Comparison of ENCODE assay signal across 10 mouse cellular contexts in the genomic region with DNA sequence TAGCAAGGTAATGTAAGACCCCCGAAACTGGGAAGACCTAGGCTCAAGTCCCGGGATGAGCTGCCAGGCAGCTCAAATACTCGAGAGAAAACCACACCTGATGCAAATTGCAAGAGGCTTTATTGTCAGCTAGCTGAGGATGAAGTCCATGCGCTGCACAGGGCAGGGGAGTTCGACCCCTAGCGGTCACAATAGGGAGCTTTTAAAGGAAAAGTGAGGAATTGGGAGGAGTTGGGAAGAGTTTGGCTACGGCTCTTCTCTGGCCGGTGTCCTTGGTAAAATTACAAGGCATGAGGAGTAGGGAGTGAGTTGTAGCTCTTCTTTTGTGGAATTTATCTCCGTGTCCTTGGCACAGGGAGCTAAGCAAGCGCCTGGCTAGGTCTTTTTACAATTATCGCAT. TPM values are rescaled to one million over a fixed set of nuclear protein-coding genes. Genes with fewer than 3 reads are reported as not detected.
DNase-seq lines count a peak whose midpoint lies in the region; ATAC-seq and TF ChIP-seq lines count a peak whose summit lies in the region.
"Had no signal": no experiment of that assay in that cellular context is flagged by ENCODE, and none has a peak within 500 bp of the region (broad histone marks: within the 10 kb centered on the region; RNA-seq: fewer than 3 reads in every experiment).

No protein-coding gene starts in this region.

- H3K27ac ChIP-seq in hindbrain, embryonic 11.5 days (ENCODE audit: low read depth, low read length), result no peak overlapping the region
- H3K27ac ChIP-seq in hindbrain, embryonic 12.5 days, result no peak overlapping the region
- H3K27ac ChIP-seq in cortical plate, adult 2 months (ENCODE audit: insufficient read depth, low read length), result no peak overlapping the region
- H3K27ac ChIP-seq in liver, postnatal 0 days (ENCODE audit: low read depth), result no peak overlapping the region
- H3K27ac ChIP-seq in midbrain, embryonic 13.5 days, result no peak overlapping the region
- H3K27ac ChIP-seq: midbrain, embryonic 12.5 days had no signal

- 44% methylated on average over 11 of the region's 11 CpGs for WGBS in hindbrain, embryonic 11.5 days
- WGBS in hindbrain, embryonic 12.5 days, result 37% methylated on average over 11 of the region's 11 CpGs
- 49% methylated on average over 11 of the region's 11 CpGs for WGBS in liver, postnatal 0 days (ENCODE audit: insufficient replicate concordance)
- WGBS in midbrain, embryonic 13.5 days, result 43% methylated on average over 11 of the region's 11 CpGs

- TF ChIP-seq EP300 in liver, postnatal 0 days (IDR thresholded peaks at IDR 0.05; ENCODE audit: low read depth), result no peak

- H3K9me3 ChIP-seq in hindbrain, embryonic 11.5 days (ENCODE audit: control insufficient read depth, low read length), result no peaks in the 10 kb centered on the region
- H3K9me3 ChIP-seq in hindbrain, embryonic 12.5 days (replicated peaks), result no peaks in the 10 kb centered on the region
- no peaks in the 10 kb centered on the region for H3K9me3 ChIP-seq in liver, postnatal 0 days (ENCODE audit: low read length)
- no peaks in the 10 kb centered on the region for H3K9me3 ChIP-seq in midbrain, embryonic 13.5 days
- H3K9me3 ChIP-seq: midbrain, embryonic 12.5 days had no signal

- H3K4me1 ChIP-seq in hindbrain, embryonic 11.5 days (replicated peaks; ENCODE audit: control insufficient read depth, insufficient read depth, low read length), result no peaks in the 10 kb centered on the region
- H3K4me1 ChIP-seq in hindbrain, embryonic 12.5 days, result no peaks in the 10 kb centered on the region
- no peaks in the 10 kb centered on the region for H3K4me1 ChIP-seq in cortical plate, adult 2 months (ENCODE audit: control insufficient read depth, insufficient read depth, low read length)
- no peaks in the 10 kb centered on the region for H3K4me1 ChIP-seq in liver, postnatal 0 days (ENCODE audit: insufficient read depth)
- H3K4me1 ChIP-seq in midbrain, embryonic 13.5 days (replicated peaks), result no peaks in the 10 kb centered on the region
- H3K4me1 ChIP-seq: midbrain, embryonic 12.5 days had no signal

- H3K36me3 ChIP-seq in hindbrain, embryonic 11.5 days (ENCODE audit: control insufficient read depth, insufficient read depth, low read length), result no peaks in the 10 kb centered on the region
- no peaks in the 10 kb centered on the region for H3K36me3 ChIP-seq in hindbrain, embryonic 12.5 days
- no peaks in the 10 kb centered on the region for H3K36me3 ChIP-seq in liver, postnatal 0 days (replicated peaks; ENCODE audit: insufficient read depth, low read length)
- H3K36me3 ChIP-seq in midbrain, embryonic 13.5 days, result no peaks in the 10 kb centered on the region
- H3K36me3 ChIP-seq: midbrain, embryonic 12.5 days had no signal

- no peak overlapping the region for H3K9ac ChIP-seq in hindbrain, embryonic 11.5 days (ENCODE audit: low read depth, low read length)
- no peak overlapping the region for H3K9ac ChIP-seq in hindbrain, embryonic 12.5 days
- no peak overlapping the region for H3K9ac ChIP-seq in liver, postnatal 0 days (replicated peaks)
- H3K9ac ChIP-seq in midbrain, embryonic 13.5 days (replicated peaks), result no peak overlapping the region
- H3K9ac ChIP-seq: midbrain, embryonic 12.5 days had no signal

- TF ChIP-seq POLR2A in cortical plate, adult 2 months (IDR thresholded peaks at IDR 0.05; ENCODE audit: extremely low read depth, insufficient read depth, low read length), result no peak

- DNase-seq in hindbrain, embryonic 11.5 days (ENCODE audit: low spot score), result peak; percentile 29
- peak; percentile 45 for DNase-seq in MEL-GATA-1-ER (ENCODE audit: extremely low read depth, low read depth)
- no peak for DNase-seq in liver, postnatal 0 days
- no peak for DNase-seq in urinary bladder, postnatal 36 days (ENCODE audit: low spot score in 2 of 2)
- no peak for DNase-seq in left cerebral cortex, adult 9 months (ENCODE audit: low spot score in 2 of 2)

- peak; percentile 30; the same call in 1 of the 2 replicates for TF ChIP-seq CTCF in cortical plate, adult 2 months (IDR thresholded peaks at IDR 0.05; ENCODE audit: extremely low read depth, insufficient read depth, low read length)
- TF ChIP-seq CTCF in liver, postnatal 0 days (IDR thresholded peaks at IDR 0.05; ENCODE audit: low read depth), result peak; percentile 51

- no peaks in the 10 kb centered on the region for H3K27me3 ChIP-seq in hindbrain, embryonic 11.5 days (ENCODE audit: control insufficient read depth, insufficient read depth, low read length)
- no peaks in the 10 kb centered on the region for H3K27me3 ChIP-seq in hindbrain, embryonic 12.5 days
- no peaks in the 10 kb centered on the region for H3K27me3 ChIP-seq in liver, postnatal 0 days (ENCODE audit: insufficient read depth, low read length)
- no peaks in the 10 kb centered on the region for H3K27me3 ChIP-seq in midbrain, embryonic 13.5 days
- H3K27me3 ChIP-seq: midbrain, embryonic 12.5 days had no signal

- H3K4me3 ChIP-seq in hindbrain, embryonic 11.5 days (ENCODE audit: low read depth, low read length), result no peak overlapping the region
- no peak overlapping the region for H3K4me3 ChIP-seq in hindbrain, embryonic 12.5 days
- no peak overlapping the region for H3K4me3 ChIP-seq in cortical plate, adult 2 months (ENCODE audit: insufficient read depth, low read length)
- no peak overlapping the region for H3K4me3 ChIP-seq in liver, postnatal 0 days (ENCODE audit: low read depth, low read length)
- H3K4me3 ChIP-seq in midbrain, embryonic 13.5 days (replicated peaks), result no peak overlapping the region
- H3K4me3 ChIP-seq: midbrain, embryonic 12.5 days had no signal

- H3K4me2 ChIP-seq in hindbrain, embryonic 11.5 days (replicated peaks; ENCODE audit: low read depth, low read length), result no peak overlapping the region
- H3K4me2 ChIP-seq in hindbrain, embryonic 12.5 days (replicated peaks), result no peak overlapping the region
- no peak overlapping the region for H3K4me2 ChIP-seq in liver, postnatal 0 days (ENCODE audit: low read depth, low read length)
- H3K4me2 ChIP-seq in midbrain, embryonic 13.5 days (replicated peaks), result no peak overlapping the region
- H3K4me2 ChIP-seq: midbrain, embryonic 12.5 days had no signal

- no peak for ATAC-seq in hindbrain, embryonic 11.5 days (ENCODE audit: low FRiP score)
- ATAC-seq in hindbrain, embryonic 12.5 days (ENCODE audit: low FRiP score), result no peak
- no peak for ATAC-seq in liver, postnatal 0 days
- ATAC-seq in midbrain, embryonic 13.5 days, result no peak

RNA-seq across cellular contexts. Expression of gene Fbxo27, which starts 16.9 kb away (rescaled TPM):
- 5.1 and 5.5 TPM in 2 replicates for polyA plus RNA-seq in hindbrain, embryonic 11.5 days (2014; fragmentation: Nextera tagmentation; extraction: Ambion mirVana)
- 7.0 and 8.9 TPM in 2 replicates for polyA plus RNA-seq in hindbrain, embryonic 12.5 days (2016; fragmentation: Nextera tagmentation; extraction: Ambion mirVana)
- polyA plus RNA-seq in cortical plate, adult 2 months (2012; rRNA removed), result 37.5 and 45.6 TPM in 2 replicates
- polyA plus RNA-seq in liver, postnatal 0 days (2015; fragmentation: Nextera tagmentation; extraction: Ambion mirVana), result 0.19 and 0.24 TPM in 2 replicates
- 5.7 and 5.8 TPM in 2 replicates for polyA plus RNA-seq in midbrain, embryonic 13.5 days (2015; fragmentation: Nextera tagmentation; extraction: Ambion mirVana)

RNA-seq across cellular contexts. Expression of gene Fbxo17, which starts 40.9 kb away (rescaled TPM):
- polyA plus RNA-seq in hindbrain, embryonic 11.5 days (2014; fragmentation: Nextera tagmentation; extraction: Ambion mirVana), result 8.5 and 9.4 TPM in 2 replicates
- polyA plus RNA-seq in hindbrain, embryonic 12.5 days (2016; fragmentation: Nextera tagmentation; extraction: Ambion mirVana), result 8.5 and 11.1 TPM in 2 replicates
- polyA plus RNA-seq in cortical plate, adult 2 months (2012; rRNA removed), result 3.0 and 3.4 TPM in 2 replicates
- polyA plus RNA-seq in liver, postnatal 0 days (2015; fragmentation: Nextera tagmentation; extraction: Ambion mirVana), result 0.90 and 1.0 TPM in 2 replicates
- polyA plus RNA-seq in midbrain, embryonic 13.5 days (2015; fragmentation: Nextera tagmentation; extraction: Ambion mirVana), result 3.3 and 4.0 TPM in 2 replicates

RNA-seq across cellular contexts. Expression of gene Acp7, which starts 44.6 kb away (rescaled TPM):
- not detected in 2 replicates for polyA plus RNA-seq in hindbrain, embryonic 11.5 days (2014; fragmentation: Nextera tagmentation; extraction: Ambion mirVana)
- 0.12 TPM in 1 of 2 replicates, not detected in the other for polyA plus RNA-seq in hindbrain, embryonic 12.5 days (2016; fragmentation: Nextera tagmentation; extraction: Ambion mirVana)
- 0.89 and 1.3 TPM in 2 replicates for polyA plus RNA-seq in cortical plate, adult 2 months (2012; rRNA removed)
- polyA plus RNA-seq in liver, postnatal 0 days (2015; fragmentation: Nextera tagmentation; extraction: Ambion mirVana), result not detected in 2 replicates
- polyA plus RNA-seq in midbrain, embryonic 13.5 days (2015; fragmentation: Nextera tagmentation; extraction: Ambion mirVana), result not detected in 2 replicates
- polyA plus RNA-seq: large intestine, adult 2 months; midbrain, embryonic 12.5 days had no signal

Comparison
In these comparisons a context has a peak if more than half of its experiments do, and no peak if none do; other contexts are left out.
1. DNase-seq: peak in hindbrain, embryonic 11.5 days (single experiment) and MEL-GATA-1-ER (single experiment); none in liver, postnatal 0 days (single experiment), urinary bladder, postnatal 36 days (0 of 2) and left cerebral cortex, adult 9 months (0 of 2).